Mouse (Mus musculus): ENCODE measurements at regions not wholly inside any gene's neighbourhood (a gene's known extent, or its start where the extent isn't known, plus 50 kb on each side); places are given as distances from the start of the nearest gene placed in this dataset.

DNA sequence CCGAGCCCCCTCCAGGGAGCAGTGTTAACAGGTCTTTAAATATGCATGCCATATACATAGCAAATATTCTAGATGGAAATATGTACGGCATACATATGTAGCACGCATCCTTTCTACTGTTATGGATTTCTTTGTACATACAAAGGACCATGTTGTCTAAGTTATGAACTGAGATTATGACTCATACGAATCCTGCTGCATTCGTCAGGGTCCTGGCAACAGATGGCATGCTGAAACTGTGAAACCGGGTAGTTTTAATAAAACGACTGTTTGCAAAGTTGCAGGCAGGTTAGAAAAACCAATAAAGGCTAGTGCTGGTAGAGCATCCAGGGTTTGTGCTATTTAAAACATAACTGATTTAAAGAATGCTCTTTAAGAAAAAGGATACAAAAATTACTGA is 88.8 kb upstream of the Tlk1 start:
- no peak for DNase-seq

DNA sequence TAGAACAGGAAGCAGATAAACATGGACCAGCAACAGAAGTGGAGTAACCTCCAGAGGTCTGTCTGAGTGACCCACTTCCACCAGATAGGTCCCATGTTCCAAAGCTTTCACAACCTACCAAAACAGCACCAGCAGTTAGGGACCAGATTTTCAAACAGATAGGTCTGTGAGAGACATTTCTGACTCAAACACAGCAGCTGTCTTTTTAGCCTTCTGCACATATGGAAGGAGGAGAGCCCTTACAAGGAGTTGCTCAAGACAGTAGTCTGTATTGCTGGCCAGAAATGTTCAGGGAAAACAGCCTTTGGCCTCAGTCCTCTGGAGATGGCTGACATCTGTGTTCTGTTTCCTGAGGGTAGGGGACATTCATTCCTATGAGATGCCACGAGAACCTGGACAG is 83.9 kb upstream of the Tlk1 start:
- no peak for DNase-seq

DNA sequence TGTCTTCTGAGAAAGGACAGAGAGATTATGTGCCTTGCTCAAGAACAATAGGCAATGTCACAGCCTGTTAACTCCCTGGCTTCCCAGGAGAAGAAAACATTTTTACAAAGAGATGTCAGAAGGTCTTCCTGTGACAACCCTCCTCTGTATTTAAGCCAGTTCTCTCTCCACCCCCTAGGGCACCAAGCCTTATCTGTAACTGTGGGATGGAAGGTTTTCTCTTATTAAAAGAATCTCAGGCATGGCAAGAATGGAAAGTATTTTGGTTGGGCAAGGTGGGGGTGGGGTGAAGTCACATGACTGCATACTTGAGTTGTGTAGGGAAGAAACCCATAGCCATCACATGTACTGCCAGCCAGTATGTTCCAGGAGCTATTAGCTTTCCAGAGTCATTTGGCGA is 83.1 kb upstream of the Tlk1 start:
- DNase-seq, result no peak

DNA sequence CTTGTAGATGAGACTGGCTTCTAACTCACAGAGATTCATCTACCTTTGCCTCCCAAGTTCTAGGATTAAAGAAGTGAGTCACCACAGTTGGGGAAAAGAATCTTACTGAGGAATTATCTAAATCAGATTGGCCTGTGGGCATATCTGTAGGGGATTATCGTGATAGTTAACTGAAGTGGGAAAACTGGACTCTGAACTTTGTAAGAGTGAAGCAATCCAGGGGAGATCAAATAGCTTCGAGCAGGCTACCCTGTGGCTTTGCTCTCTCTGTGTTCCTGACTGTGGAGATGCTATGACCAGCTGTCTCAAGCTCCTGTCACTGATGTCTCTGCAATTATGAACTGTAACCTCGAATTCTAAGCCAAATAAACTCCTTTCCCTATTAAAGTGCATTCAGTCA is 80.7 kb upstream of the Tlk1 start:
- DNase-seq, result no peak

DNA sequence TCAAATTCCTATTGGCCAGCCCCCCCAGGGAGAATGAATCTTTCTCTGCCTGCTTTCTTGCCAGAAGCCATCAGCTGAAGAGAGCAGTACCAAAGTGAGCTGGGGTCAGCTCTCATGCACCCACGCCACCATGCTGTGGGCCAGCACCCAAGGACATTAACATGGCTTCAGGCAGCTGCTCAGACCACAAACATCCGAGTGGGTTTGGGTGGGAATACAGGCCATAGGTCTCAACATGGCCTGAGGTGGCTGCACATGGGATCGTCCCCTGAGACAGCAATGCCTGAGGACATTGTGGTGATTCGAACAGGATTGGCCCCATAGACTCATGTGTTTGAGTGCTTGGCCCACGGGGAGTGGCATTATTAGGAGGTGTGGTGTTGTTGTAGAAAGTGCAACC is 78.9 kb upstream of the Tlk1 start:
- no peak for DNase-seq

DNA sequence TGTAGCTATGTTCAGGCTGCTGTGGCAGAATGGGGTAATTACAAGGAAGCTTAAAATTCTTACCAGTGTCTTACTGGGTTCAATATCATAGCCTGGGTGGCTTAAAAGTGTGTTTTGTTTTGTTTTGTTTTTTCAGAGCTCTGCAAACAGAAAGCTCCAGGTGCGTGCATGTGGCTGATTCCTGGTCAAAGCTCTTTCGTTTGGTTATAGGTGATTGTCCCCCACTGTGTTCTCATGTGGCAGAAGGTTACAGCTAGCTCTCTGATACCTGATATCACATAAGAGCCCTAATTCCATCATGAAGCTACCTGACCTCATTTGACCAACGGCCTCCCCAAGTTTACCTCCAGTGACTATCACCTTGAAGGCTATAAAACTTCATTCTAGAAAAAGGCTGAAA is 76.7 kb upstream of the Tlk1 start:
- DNase-seq, result no peak

DNA sequence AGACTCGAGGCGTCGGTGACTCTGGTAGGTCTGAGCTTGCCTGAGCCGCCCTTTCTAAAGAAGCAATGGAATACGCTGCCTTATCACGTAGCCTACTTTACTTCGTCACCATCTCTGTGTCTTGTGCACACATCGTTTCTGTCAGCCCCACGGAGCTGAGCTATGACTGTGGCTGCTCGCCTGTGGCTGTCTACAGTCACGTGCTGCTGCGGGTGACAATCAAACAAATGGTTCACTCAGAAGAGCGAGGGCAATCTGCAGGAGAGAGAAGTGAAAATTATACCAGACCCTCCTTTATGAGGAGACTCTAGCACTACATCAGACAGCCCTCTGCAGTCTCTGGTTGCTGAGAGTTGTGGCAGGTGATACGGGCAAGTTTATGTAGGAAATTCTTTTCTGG is 76.0 kb upstream of the Tlk1 start:
- no peak for DNase-seq

DNA sequence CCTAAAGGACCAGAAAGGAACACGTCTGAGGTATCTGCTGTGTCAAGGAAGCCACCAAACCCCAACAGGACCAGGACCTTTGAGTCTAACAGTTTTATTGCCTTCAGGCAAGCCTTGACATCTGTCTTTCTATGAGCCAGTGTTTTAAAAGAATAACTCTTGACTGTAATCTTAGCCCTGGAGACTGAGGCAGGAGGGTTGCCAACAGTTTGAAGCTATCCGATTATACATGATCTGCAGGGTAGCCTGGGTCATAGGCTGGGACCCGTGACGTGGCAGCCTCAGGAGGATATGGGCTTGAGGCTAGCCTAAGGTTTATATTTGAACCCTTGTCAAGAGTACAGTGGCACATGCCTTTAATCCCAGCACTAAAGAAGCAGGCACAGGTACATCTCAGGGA is 73.5 kb upstream of the Tlk1 start:
- no peak for DNase-seq

DNA sequence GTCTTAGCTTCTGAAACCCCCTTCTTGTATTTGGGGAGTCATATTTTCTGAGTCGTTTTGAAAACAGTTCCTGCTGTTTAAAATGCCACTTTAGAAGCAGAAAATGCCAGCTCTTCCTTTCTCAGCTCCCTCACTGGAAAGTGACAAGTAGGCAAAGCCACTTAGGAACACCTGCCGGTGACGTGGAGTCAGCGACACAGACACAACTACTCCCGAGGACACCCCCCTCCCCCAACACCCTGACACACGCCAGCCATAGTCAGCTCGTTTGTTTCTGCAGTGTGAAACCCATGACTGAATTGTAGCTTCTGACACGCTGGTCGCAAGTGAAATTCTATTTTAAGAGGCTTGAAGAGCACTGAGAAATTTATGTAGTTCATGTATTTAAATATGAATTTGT is 72.9 kb upstream of the Tlk1 start:
- DNase-seq, result no peak

DNA sequence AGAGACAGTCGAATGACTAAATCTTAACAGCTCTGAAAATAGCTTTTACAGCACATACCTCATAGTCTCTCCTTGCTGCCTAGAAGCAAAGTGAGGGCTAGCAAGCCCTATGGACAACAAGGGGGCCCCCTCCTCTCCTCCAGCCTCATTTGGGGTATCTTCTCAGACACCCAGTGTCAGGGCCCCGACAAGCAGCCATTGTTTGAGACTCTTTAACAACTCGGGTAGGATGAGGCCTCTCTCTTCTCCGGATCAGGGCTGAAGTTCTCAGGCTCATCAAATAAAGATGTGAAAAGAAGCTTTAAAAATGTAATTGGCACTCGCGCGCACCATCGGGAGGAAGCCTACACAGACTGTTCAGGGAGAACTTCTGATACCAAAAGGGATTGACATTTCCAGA is 71.8 kb upstream of the Tlk1 start:
- no peak for DNase-seq

DNA sequence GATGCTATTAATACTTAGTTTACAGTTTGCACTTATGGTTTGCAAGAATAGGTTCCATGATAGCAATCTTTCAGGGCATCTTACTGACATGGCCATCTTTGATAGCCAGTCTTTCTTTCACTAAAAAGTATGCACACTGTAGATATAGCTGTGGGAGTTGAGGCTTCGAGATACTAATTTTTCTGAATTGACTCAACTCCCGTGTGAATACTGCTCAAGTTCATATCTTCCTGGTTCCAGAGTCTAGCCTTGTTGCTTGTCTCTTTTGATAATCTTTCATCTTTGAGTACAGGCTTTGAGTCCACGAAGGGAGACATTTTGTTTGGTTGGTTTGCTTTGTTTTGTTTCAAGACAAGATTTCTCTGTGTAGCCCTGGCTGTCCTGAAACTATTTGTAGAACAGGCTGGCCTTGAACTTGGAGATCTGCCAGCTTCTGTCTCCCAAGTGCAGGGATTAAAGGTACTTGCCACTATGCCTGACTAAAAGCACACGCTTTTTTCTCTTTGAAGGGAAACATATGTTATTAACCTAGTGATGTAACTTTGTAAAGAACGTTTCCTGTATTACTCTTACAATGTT is 64.1 kb upstream of the Tlk1 start:
- DNase-seq, result peak; percentile 8

DNA sequence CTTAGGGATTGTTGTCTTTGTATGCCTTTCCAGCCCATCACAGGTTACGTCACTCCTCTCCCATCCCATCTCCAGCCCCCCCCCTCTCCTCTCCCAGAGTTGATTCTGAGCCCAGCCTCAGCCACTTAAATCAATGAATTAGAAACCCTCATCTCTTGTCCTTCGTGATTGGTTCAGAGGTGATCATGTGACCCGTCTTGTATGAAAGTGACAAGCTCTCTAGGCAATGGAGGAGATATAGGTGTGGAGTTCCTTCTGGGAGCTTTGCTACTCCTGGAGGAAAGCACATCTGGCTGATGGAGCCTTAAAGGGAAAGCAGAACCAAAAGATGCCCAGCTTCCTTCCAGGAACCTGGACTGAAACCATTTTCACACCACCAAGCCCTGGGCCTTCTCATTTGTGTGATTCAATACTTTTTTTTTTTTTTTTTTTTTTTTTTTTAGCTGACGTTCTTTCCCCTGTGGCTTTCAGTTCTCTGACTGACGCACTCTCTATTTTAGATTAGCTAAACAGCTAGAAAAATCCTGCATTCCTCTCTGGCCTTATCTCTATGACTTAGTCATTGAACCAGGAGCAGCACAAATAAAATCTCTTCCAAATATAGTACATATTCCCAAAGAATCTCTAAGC is 63.4 kb upstream of the Tlk1 start:
- DNase-seq, result no peak

DNA sequence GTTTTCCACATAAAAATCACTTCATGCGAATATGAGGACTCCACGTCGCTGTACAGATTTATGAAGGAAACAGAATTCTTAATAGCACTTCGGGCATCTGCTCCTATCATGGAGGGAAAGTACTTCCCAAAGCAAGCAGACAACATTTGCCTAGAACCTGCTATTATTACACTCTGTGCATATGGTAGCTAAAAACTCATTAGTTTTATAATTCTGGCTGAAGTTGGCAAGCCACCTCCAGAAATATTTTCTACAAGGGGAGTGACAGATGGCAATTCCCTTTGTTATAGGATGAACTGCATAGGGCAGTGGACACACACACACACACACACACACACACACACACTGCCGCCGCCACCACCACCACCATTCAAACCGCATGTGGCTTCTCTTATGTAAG is 61.3 kb upstream of the Tlk1 start:
- peak; percentile 15 for DNase-seq

DNA sequence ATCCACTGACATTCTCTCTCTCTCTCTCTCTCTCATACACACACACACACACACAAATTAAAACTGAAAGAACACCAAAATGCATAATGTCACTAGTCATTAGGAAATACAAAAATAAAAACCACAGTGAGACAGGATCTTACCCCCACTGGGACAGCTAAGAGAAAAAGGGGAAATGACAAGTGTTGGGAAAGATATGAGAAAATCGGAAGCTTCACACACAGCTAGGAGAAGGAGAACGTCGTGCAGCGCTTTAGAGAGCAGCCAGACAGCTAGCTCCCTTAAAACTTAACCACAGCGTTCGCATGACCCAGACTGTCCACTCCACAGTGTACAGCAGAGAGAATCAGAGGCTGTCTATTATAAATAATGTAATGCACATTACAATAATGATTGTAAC is 60.1 kb upstream of the Tlk1 start:
- DNase-seq, result no peak

DNA sequence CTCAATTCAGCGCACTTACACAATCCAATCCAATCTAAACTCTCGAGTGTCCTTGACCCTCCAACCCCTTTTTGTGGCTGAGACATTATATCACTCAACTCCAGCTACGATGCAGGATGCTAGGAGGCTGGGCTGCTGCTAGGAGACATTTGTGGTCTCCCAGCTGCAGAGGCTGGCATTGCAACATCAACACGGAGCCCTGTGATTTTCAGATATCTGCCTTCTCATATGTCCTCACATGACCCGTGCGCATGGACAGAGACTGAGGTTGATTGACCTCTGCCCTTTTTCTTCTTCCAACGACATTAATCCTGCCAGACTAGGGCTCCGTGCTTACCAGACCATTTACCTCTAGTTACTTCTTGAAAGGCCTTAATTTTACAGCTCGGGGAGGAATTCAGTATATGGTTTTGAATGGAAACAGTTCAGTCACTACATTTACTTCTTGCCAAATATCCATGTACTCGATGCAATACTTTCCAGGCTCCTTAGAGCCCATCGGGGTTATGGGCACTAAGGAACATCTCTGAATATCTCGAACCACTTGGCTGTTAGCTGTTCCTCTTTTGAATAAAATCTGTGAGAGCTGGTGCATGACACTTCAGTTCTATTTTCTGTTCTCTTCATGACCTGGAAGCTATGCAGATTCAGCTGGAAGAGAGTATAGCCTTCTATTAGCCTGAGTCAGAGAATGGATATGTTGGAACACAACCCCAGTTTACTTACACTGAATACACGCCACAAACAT is 52.0 kb upstream of the Tlk1 start:
- no peak for DNase-seq

DNA sequence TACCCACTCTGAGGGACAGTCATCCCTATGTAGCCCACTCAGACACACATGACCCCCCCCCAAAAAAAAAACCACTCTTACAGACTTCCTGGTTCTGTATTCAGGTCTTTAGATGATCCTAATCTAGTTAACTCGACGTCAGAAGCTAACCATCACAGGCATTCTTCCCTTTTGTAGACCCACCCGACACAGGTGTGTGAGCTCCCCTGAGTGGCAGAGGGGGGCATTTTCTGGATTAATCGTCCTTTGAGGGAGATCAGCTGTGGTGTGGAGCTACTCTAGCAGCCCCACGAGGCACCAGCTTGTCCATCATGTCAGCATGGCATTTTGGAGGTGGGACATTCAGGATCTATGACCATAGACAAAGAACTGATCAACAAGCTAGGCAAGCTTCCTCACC is 50.7 kb upstream of the Tlk1 start:
- no peak for DNase-seq
